Mouse (Mus musculus) CH12.LX (cell line): ENCODE data around the gene Pcgf5. TPM values are rescaled to one million over a fixed set of nuclear protein-coding genes. Genes with fewer than 3 reads are reported as not detected.

Experiments used
- DNase-seq: peaks from one replicate; pipeline ENCODE4 v3.0.0-alpha.2; 2013; ENCODE audit errors: extremely low read depth
- H3K27ac ChIP-seq: 2 replicates; pipeline ENCODE4 v1.5.1; 2012; ENCODE audit warnings: low read depth, mild to moderate bottlenecking, control low read depth, moderate library complexity; ENCODE audit not compliant: insufficient read depth
- H3K27me3 ChIP-seq: replicated peaks from 2 replicates; pipeline ENCODE3; 2012; ENCODE audit warnings: inconsistent platforms
- H3K36me3 ChIP-seq, 2 experiments: replicated peaks in 1 of 2; 2 replicates each; pipeline versions ENCODE3 to v1.6.1; 2012; ENCODE audit warnings: inconsistent platforms in 1 of 2, low read length in 1 of 2, mild to moderate bottlenecking in 1 of 2, mixed read lengths in 1 of 2, moderate library complexity in 1 of 2; ENCODE audit not compliant: control insufficient read depth in 1 of 2, insufficient read depth in 1 of 2
- H3K4me1 ChIP-seq, 2 experiments: 2 replicates each; pipeline ENCODE4 v1.6.1; 2012; ENCODE audit warnings: inconsistent platforms in 1 of 2, moderate library complexity in 1 of 2; ENCODE audit not compliant: insufficient read depth in 2 of 2, control insufficient read depth in 1 of 2
- H3K4me2 ChIP-seq: 2 replicates; pipeline ENCODE4 v1.6.1; 2012; ENCODE audit warnings: low read depth, mild to moderate bottlenecking, control low read depth; ENCODE audit not compliant: poor library complexity, insufficient read depth, severe bottlenecking
- H3K4me3 ChIP-seq, 3 experiments: fragments of 150-350 bp in 1 of 3; sonication (generic) in 1 of 3; replicated peaks in 1 of 3; 2 replicates each; pipeline versions ENCODE3 to v1.5.1; 2011 to 2012; ENCODE audit warnings: low read depth in 2 of 3, low read length in 2 of 3, mild to moderate bottlenecking in 2 of 3, moderate library complexity in 2 of 3, control low read depth in 1 of 3, improper control_type of control experiment in 1 of 3, inconsistent platforms in 1 of 3, mixed read lengths in 1 of 3; ENCODE audit not compliant: poor library complexity in 1 of 3
- H3K79me2 ChIP-seq: replicated peaks from 2 replicates; pipeline ENCODE4 v1.6.1; 2012; ENCODE audit warnings: mild to moderate bottlenecking, moderate library complexity; ENCODE audit not compliant: control insufficient read depth, poor library complexity, insufficient read depth, severe bottlenecking; ENCODE audit errors: extremely low read depth
- H3K9ac ChIP-seq: 2 replicates; pipeline ENCODE4 v1.6.1; 2012; ENCODE audit warnings: low read depth, mild to moderate bottlenecking, control low read depth, moderate library complexity; ENCODE audit not compliant: insufficient read depth
- H3K9me3 ChIP-seq: replicated peaks from 2 replicates; pipeline ENCODE3; 2012; ENCODE audit warnings: low read length, inconsistent platforms, mixed read lengths
- CHD1 ChIP-seq: IDR thresholded peaks from 2 replicates; pipeline ENCODE4 v1.6.1; 2012; ENCODE audit warnings: low read depth, low read length, improper control_type of control experiment, inconsistent platforms
- CHD2 ChIP-seq: IDR thresholded peaks from 2 replicates; pipeline ENCODE4 v1.6.1; 2011; ENCODE audit warnings: low read length, improper control_type of control experiment
- ELF1 ChIP-seq: IDR thresholded peaks from 2 replicates; pipeline ENCODE4 v1.6.1; 2014; ENCODE audit warnings: low read depth, mild to moderate bottlenecking, inconsistent platforms, low read length, improper control_type of control experiment
- EP300 ChIP-seq: IDR thresholded peaks from 2 replicates; pipeline ENCODE4 v1.6.1; 2011; ENCODE audit warnings: low read length, improper control_type of control experiment
- ETS1 ChIP-seq: conservative IDR thresholded peaks from 2 replicates; pipeline ENCODE4 v1.6.1; 2012; ENCODE audit warnings: low read depth, mild to moderate bottlenecking, inconsistent platforms, low read length, improper control_type of control experiment, moderate library complexity
- GABPA ChIP-seq: IDR thresholded peaks from 2 replicates; pipeline ENCODE4 v1.6.1; 2012; ENCODE audit warnings: low read depth, low read length, improper control_type of control experiment, inconsistent platforms; ENCODE audit not compliant: insufficient replicate concordance
- HCFC1 ChIP-seq: IDR thresholded peaks from 2 replicates; pipeline ENCODE4 v1.6.1; 2012; ENCODE audit warnings: low read depth, mild to moderate bottlenecking, inconsistent platforms, low read length, improper control_type of control experiment
- IRF4 ChIP-seq: IDR thresholded peaks from 2 replicates; pipeline ENCODE4 v1.6.1; 2014; ENCODE audit warnings: low read depth, mild to moderate bottlenecking, inconsistent platforms, low read length, improper control_type of control experiment
- JUND ChIP-seq: conservative IDR thresholded peaks from 2 replicates; pipeline ENCODE4 v1.6.1; 2011; ENCODE audit warnings: low read depth, low read length, improper control_type of control experiment
- MAX ChIP-seq: IDR thresholded peaks from 2 replicates; pipeline ENCODE4 v1.6.1; 2011; ENCODE audit warnings: low read length, improper control_type of control experiment
- MAZ ChIP-seq: IDR thresholded peaks from 2 replicates; pipeline ENCODE4 v1.6.1; 2012; ENCODE audit warnings: low read depth, mild to moderate bottlenecking, inconsistent platforms, low read length, improper control_type of control experiment, moderate library complexity
- MEF2A ChIP-seq: IDR thresholded peaks from 2 replicates; pipeline ENCODE4 v1.6.1; 2014; ENCODE audit warnings: low read depth, mild to moderate bottlenecking, inconsistent platforms, low read length, improper control_type of control experiment, borderline replicate concordance
- MXI1 ChIP-seq: IDR thresholded peaks from 2 replicates; pipeline ENCODE4 v1.6.1; 2011; ENCODE audit warnings: mild to moderate bottlenecking, low read depth, low read length, improper control_type of control experiment
- MYC ChIP-seq: IDR thresholded peaks from 2 replicates; pipeline ENCODE4 v1.6.1; 2011; ENCODE audit warnings: low read depth, mild to moderate bottlenecking, improper control_type of control experiment, low read length
- NELFE ChIP-seq: IDR thresholded peaks from 2 replicates; pipeline ENCODE4 v1.6.1; 2011; ENCODE audit warnings: low read depth, low read length, improper control_type of control experiment
- NRF1 ChIP-seq: IDR thresholded peaks from 2 replicates; pipeline ENCODE4 v1.6.1; 2014; ENCODE audit warnings: low read depth, mild to moderate bottlenecking, inconsistent platforms, low read length, improper control_type of control experiment, moderate library complexity
- PAX5 ChIP-seq: IDR thresholded peaks from 2 replicates; pipeline ENCODE4 v1.6.1; 2012; ENCODE audit warnings: low read length, inconsistent platforms, mixed read lengths
- POLR2A ChIP-seq: IDR thresholded peaks from 2 replicates; pipeline ENCODE4 v1.6.1; 2011; ENCODE audit warnings: low read depth, mild to moderate bottlenecking, improper control_type of control experiment, low read length
- RAD21 ChIP-seq: IDR thresholded peaks from 2 replicates; pipeline ENCODE4 v1.6.1; 2011; ENCODE audit warnings: low read depth, mild to moderate bottlenecking, low read length, improper control_type of control experiment, moderate library complexity
- RCOR1 ChIP-seq: conservative IDR thresholded peaks from 2 replicates; pipeline ENCODE4 v1.6.1; 2012; ENCODE audit warnings: low read depth, mild to moderate bottlenecking, inconsistent platforms, low read length, improper control_type of control experiment
- SMC3 ChIP-seq: IDR thresholded peaks from 2 replicates; pipeline ENCODE4 v1.6.1; 2011; ENCODE audit warnings: low read depth, low read length, improper control_type of control experiment
- TBP ChIP-seq: conservative IDR thresholded peaks from 2 replicates; pipeline ENCODE4 v1.6.1; 2011; ENCODE audit warnings: low read depth, low read length, improper control_type of control experiment
- TCF12 ChIP-seq: IDR thresholded peaks from 2 replicates; pipeline ENCODE4 v1.6.1; 2014; ENCODE audit warnings: low read depth, mild to moderate bottlenecking, inconsistent platforms, low read length, improper control_type of control experiment
- USF2 ChIP-seq: conservative IDR thresholded peaks from 2 replicates; pipeline ENCODE4 v1.6.1; 2011; ENCODE audit warnings: low read depth, low read length, improper control_type of control experiment
- ZC3H11A ChIP-seq: IDR thresholded peaks from 2 replicates; pipeline ENCODE4 v1.6.1; 2012; ENCODE audit warnings: low read depth, mild to moderate bottlenecking, inconsistent platforms, low read length, improper control_type of control experiment
- ZKSCAN1 ChIP-seq: IDR thresholded peaks from 2 replicates; pipeline ENCODE4 v1.6.1; 2012; ENCODE audit warnings: low read depth, inconsistent platforms, low read length, improper control_type of control experiment, borderline replicate concordance
- ZNF384 ChIP-seq: IDR thresholded peaks from 2 replicates; pipeline ENCODE4 v1.6.1; 2012; ENCODE audit warnings: low read depth, low read length, improper control_type of control experiment, inconsistent platforms
- dilution Hi-C: fragments of 300-500 bp; cut with MboI; formaldehyde crosslinking; loops from 2 replicates; pipeline ENCODE4 v1.14.3; 2020; ENCODE audit warnings: low sequenced_read_pairs; ENCODE audit not compliant: extremely low pct_unique_long_range_greater_than_20kb, extremely low pct_ligation_motif_present
- in situ Hi-C: fragments of 300-500 bp; cut with MboI; formaldehyde crosslinking; loops from 3 replicates; pipeline ENCODE4 v1.14.3; 2019; ENCODE audit warnings: low sequenced_read_pairs, low pct_ligation_motif_present, low pct_unique_long_range_greater_than_20kb, mixed read lengths
- polyA plus RNA-seq: library from polyadenylated mRNA; unstranded; fragments of >175 nt; gene quantifications from 2 replicates; pipeline ENCODE4 v1.2.1, GENCODE M21; 2012; ENCODE audit warnings: low read depth; ENCODE audit not compliant: insufficient read length
- total RNA-seq, 2 experiments: library from RNA; depleted of rRNA; stranded (reverse); fragments of 300-350 nt in 1 of 2; fragments of >200 nt in 1 of 2; gene quantifications; 2 replicates each; pipeline ENCODE4 v1.2.3; 2012 to 2014

Gene Pcgf5
- total and polyA plus RNA-seq, 3 experiments: 17.4 to 28.9 (median 20.6) TPM

DNA sequence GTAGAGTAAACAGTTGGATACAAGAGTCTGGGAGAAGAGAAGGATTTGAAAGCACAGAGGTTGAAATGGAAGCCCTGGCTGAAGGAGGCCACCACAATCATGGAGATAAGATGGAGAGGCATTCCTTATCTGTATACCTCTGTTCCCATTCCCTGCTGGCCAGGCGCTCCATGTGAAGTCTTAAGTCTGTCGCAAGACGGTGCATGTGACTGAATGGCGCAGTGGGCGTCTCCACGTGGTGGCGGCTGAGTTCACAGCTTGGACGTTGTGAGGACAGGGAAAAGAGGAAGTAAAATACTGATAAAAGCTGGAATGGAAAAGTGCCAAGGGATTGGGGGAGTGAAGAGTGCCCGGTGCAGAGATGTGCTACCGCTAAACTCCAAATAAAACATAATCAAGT, 23.4 kb downstream of the Pcgf5 start:
- no peaks in the 10 kb centered on the region for H3K27me3 ChIP-seq
- H3K79me2 ChIP-seq: no peaks in the 10 kb centered on the region
- no peaks in the 10 kb centered on the region for H3K9me3 ChIP-seq
- H3K9ac ChIP-seq: no peak overlapping the region
- no peaks in the 10 kb centered on the region for H3K36me3 ChIP-seq
- peaks cover 16 to 26% of the 10 kb centered on the region in 2 experiments for H3K4me1 ChIP-seq
- DNase-seq: no peak
- TF ChIP-seq GABPA: no peak
- no peak for TF ChIP-seq SMC3
- no peak for TF ChIP-seq ZC3H11A
- TF ChIP-seq PAX5: no peak
- no peak for TF ChIP-seq MAX
- no peak for TF ChIP-seq NRF1
- in situ Hi-C loops: no loop called here
- dilution Hi-C loops: no loop called here
- H3K4me2 ChIP-seq: no peak overlapping the region
- H3K4me3 ChIP-seq: no peak overlapping the region
- H3K27ac ChIP-seq: no peak overlapping the region

DNA sequence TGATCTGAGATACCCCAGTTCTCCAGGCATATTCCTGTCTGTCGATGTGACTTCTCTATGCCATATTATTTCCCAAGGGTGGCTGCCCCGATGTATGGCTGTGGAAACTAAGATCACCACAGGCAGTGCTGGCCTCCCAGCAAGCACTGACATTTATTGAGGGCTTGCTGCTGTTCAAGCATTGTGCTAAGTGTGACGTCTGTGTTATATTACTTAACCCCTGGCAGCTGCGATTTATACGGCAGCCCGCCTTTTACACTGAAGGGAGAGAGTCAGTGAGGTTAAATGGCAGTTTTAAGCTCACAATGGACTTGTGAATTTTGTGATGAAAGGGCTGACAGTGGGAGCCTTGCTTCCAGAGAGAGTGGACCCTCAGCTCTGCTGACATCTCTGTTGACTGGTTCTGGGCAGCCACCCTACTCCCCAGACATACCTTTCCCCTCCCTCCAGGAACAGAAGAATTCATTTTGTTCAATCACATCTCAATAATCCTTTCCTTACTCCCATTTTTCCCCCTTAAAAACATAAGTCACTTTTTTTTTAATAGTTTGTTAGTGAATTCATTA, 25.0 kb downstream of the Pcgf5 start:
- in situ Hi-C loops: no loop called here
- no peaks in the 10 kb centered on the region for H3K79me2 ChIP-seq

DNA sequence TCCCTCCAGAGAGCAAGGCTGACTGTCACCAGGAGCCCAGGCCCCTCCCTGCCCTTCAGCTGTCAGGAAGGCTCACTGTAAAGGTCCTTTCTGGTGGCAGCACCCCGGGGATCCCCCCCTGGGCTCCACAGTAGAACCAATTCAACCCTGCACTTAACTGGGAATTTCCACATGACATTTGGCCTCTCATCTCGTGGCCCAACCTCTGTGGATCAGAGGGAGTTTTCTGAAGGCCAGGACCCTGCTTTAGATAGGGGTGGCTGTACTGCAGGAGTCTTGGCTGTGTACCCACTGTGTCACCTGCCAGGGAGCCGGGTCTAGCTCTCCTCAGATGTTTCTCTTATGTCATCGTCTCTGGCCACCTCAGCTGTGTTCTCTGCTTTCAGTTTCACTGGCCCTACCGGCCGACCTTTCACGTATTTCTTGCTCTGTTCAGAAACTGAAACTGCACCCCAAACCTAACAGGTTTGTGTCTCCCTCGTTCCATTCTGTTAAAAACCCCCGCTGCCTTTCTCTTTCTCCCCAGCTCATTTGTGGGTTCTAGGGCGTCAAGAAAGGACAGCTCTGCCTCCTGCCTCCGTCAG, 27.2 kb downstream of the Pcgf5 start:
- H3K9me3 ChIP-seq: peaks cover 3% of the 10 kb centered on the region
- peak overlapping the region; percentile 56 for H3K9ac ChIP-seq
- H3K79me2 ChIP-seq: no peaks in the 10 kb centered on the region
- peak; percentile 67 for DNase-seq
- peaks cover 29 to 52% of the 10 kb centered on the region in 2 experiments for H3K4me1 ChIP-seq
- peak overlapping the region; percentile 78 for H3K27ac ChIP-seq
- H3K4me2 ChIP-seq: peak overlapping the region; percentile 57
- dilution Hi-C loops: no loop called here
- in situ Hi-C loops: no loop called here
- no peaks in the 10 kb centered on the region for H3K27me3 ChIP-seq
- peak overlapping the region; percentile 44 to 48 (median 48) for H3K4me3 ChIP-seq
- no peaks in the 10 kb centered on the region for H3K36me3 ChIP-seq
- no peak for TF ChIP-seq MYC
- TF ChIP-seq NELFE: no peak
- TF ChIP-seq EP300: peak; percentile 50; the same call in 1 of the 2 replicates
- peak; percentile 30 for TF ChIP-seq MAZ
- TF ChIP-seq ELF1: 0 out of 2 replicates have a peak, but pooled peaks have one; percentile 21
- peak; percentile 100 for TF ChIP-seq ETS1
- TF ChIP-seq SMC3: 0 out of 2 replicates have a peak, but pooled peaks have one; percentile 5
- peak; percentile 92 for TF ChIP-seq TCF12
- no peak for TF ChIP-seq USF2
- peak; percentile 77 for TF ChIP-seq MEF2A
- no peak for TF ChIP-seq JUND
- TF ChIP-seq HCFC1: no peak
- no peak for TF ChIP-seq GABPA
- no peak for TF ChIP-seq TBP
- no peak for TF ChIP-seq MXI1

More for the DNA sequence above, 25.0 kb downstream of the Pcgf5 start:
- dilution Hi-C loops: no loop called here
- DNase-seq: no peak
- Histone ChIP-seq H3K27me3 (no peaks in the 10 kb centered on the region), H3K4me2 (no peak overlapping the region), H3K27ac (no peak overlapping the region), H3K4me1 (peaks cover 29 to 43% of the 10 kb centered on the region in 2 experiments), H3K4me3 (no peak overlapping the region), H3K36me3 (no peaks in the 10 kb centered on the region), H3K9ac (no peak overlapping the region), H3K9me3 (no peaks in the 10 kb centered on the region)
- TF ChIP-seq RAD21 (no peak), ELF1 (no peak), ZNF384 (no peak), CHD2 (no peak), POLR2A (no peak), ETS1 (no peak), NRF1 (no peak), IRF4 (no peak), ZKSCAN1 (no peak), MYC (no peak), RCOR1 (no peak), CHD1 (no peak), NELFE (no peak), USF2 (no peak), ZC3H11A (no peak), MAZ (no peak)
